Mouse (Mus musculus) kidney, embryonic 15.5 days (tissue): Measurements from ENCODE around the gene Ngly1. TPM values are rescaled to one million over a fixed set of nuclear protein-coding genes. Genes with fewer than 3 reads are reported as not detected.

Experiments used
- ATAC-seq: fragments of 200-750 bp; cut with Nextera tagmentation; replicated peaks from 2 replicates; pipeline ENCODE4 v1.8.0; 2017; ENCODE audit warnings: moderate TSS enrichment; ENCODE audit not compliant: low FRiP score
- H3K27ac ChIP-seq: fragments of 300-500 bp; sonication (generic); 2 replicates; pipeline ENCODE4 v1.5.1; 2015; ENCODE audit warnings: mild to moderate bottlenecking, inconsistent platforms
- H3K27me3 ChIP-seq: fragments of 300-500 bp; sonication (generic); 2 replicates; pipeline ENCODE4 v1.6.1; 2015; ENCODE audit warnings: inconsistent platforms
- H3K36me3 ChIP-seq: fragments of 300-500 bp; sonication (generic); 2 replicates; pipeline ENCODE4 v1.6.1; 2015; ENCODE audit warnings: inconsistent platforms
- H3K4me1 ChIP-seq: fragments of 300-500 bp; sonication (generic); 2 replicates; pipeline ENCODE4 v1.6.1; 2015; ENCODE audit warnings: inconsistent platforms
- H3K4me2 ChIP-seq: fragments of 300-500 bp; sonication (generic); 2 replicates; pipeline ENCODE4 v1.6.1; 2015; ENCODE audit warnings: moderate library complexity, mild to moderate bottlenecking, inconsistent platforms
- H3K4me3 ChIP-seq: fragments of 300-500 bp; sonication (generic); replicated peaks from 2 replicates; pipeline ENCODE4 v1.5.1; 2015; ENCODE audit warnings: mild to moderate bottlenecking, inconsistent platforms
- H3K9ac ChIP-seq: fragments of 300-500 bp; sonication (generic); 2 replicates; pipeline ENCODE4 v1.6.1; 2015; ENCODE audit warnings: mild to moderate bottlenecking, inconsistent platforms
- H3K9me3 ChIP-seq: fragments of 300-500 bp; sonication (generic); replicated peaks from 2 replicates; pipeline ENCODE4 v1.6.1; 2016; ENCODE audit warnings: inconsistent platforms
- WGBS: fragments of 180-500 bp; shearing (Covaris S2); methylation state at CpG from one replicate; pipeline ENCODE4 v1.1.7; 2015; ENCODE audit warnings: mixed read lengths; 5-methylcytosine and 5-hydroxymethylcytosine counted together
- polyA plus RNA-seq: library from polyadenylated mRNA; unstranded; fragments of >200 nt; fragmentation: Nextera tagmentation; extraction: Ambion mirVana; gene quantifications from 2 replicates; pipeline ENCODE4 v1.2.1, GENCODE M21; 2015

Gene Ngly1
- polyA plus RNA-seq, 1 experiment from 2014 or later: 36.1 TPM

DNA sequence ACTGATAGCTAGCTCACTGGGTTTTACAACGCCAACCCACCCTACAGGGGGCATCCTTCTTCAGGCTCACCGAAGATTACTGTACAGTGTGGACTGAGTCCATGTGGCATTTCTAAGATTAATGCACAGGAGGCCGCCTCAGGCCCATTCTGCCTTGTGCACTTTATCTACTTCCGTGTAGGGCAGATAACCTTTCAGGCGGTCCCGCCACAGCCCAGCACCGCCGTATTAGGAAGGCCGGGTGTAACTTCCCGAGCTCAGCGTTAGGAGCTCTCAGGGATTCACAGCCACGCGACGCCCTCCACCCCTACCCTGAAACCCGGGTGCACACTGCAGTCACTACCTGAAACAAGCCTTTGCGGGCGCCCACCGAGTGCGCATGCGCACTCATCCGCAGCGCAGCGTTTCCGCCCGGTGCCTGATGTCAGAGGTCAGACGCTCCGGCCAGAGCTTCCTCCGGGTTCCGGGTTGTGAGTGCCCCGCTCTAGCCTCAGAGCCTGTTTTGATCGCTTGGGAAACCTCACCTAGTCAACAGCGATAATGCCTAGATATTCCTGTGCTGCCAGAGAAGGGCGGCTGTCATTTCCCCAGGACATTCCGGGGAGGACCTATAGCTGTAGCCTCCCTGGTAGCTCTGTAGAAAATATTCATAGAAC lies 6.0 kb upstream of the Ngly1 start:
- H3K4me1 ChIP-seq: 0 out of 2 replicates have a peak, but pooled peaks cover 6% of the 10 kb centered on the region
- no peaks in the 10 kb centered on the region for H3K9me3 ChIP-seq
- 2% methylated on average over 34 of the region's 34 CpGs for WGBS
- peaks cover 7% of the 10 kb centered on the region; the same call in 1 of the 2 replicates for H3K36me3 ChIP-seq
- no peaks in the 10 kb centered on the region for H3K27me3 ChIP-seq
- peak overlapping the region; percentile 69 for H3K4me2 ChIP-seq
- H3K27ac ChIP-seq: peak overlapping the region; percentile 82
- H3K9ac ChIP-seq: peak overlapping the region; percentile 57
- ATAC-seq: peak; percentile 94
- peak overlapping the region; percentile 59 for H3K4me3 ChIP-seq

DNA sequence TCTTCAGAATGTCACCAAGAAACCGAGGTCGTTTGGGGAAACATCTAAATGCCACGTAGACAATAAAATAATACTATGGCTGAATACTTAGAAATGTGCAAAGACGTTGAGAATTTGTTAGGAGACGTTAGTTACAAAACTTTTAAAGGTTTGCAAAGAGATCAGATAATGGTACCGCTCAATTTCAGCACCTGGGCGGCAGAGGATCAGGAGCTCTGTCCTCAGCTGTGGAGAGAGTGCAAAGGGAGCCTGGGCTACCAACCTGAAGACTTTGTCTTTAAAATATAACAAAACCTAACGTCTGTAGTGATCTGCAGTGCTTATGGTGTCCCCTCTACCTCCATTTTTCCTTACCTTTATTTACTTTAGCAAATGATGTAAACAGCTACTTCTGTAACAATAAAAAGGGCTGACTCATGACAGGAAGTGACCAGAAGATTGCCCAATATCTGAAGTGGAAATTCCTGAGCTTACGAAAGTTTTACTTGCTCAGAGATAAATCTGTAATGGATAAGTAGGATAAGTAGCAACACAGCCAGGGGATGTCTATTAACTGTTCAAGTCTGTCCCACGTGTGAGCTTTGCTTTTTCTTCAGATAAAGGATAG lies 5.4 kb upstream of the Ngly1 start:
- Histone ChIP-seq H3K27me3 (no peaks in the 10 kb centered on the region), H3K27ac (peak overlapping the region; percentile 82), H3K4me3 (peak overlapping the region; percentile 59), H3K4me2 (peak overlapping the region; percentile 69), H3K36me3 (peaks cover 7% of the 10 kb centered on the region; the same call in 1 of the 2 replicates), H3K4me1 (peaks cover 9% of the 10 kb centered on the region; the same call in 1 of the 2 replicates), H3K9ac (peak overlapping the region; percentile 57), H3K9me3 (no peaks in the 10 kb centered on the region)
- peak; percentile 52 for ATAC-seq
- 18% methylated on average over 10 of the region's 10 CpGs for WGBS

DNA sequence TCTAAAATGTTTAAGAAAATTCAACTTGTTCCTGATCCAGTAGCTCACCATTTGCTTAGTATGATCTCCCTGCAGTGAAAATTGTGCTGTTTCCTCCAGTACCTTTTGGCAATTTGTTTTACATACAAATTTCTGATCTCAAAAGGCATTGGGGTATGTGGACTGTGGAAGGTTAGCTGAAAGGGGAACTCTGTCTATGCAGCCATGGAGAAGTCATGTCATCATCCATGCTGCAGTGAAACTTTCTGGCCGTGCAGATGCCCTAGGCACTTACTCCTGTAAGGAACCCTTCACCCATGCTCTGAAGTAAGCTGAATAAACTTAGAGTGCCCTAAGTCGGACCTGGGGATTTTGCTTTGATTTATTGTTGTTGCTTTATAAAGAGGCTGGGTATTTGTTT lies 4.7 kb upstream of the Ngly1 start:
- WGBS: 56% methylated on average over 2 of the region's 2 CpGs
- Histone ChIP-seq H3K4me1 (peaks cover 9% of the 10 kb centered on the region; the same call in 1 of the 2 replicates), H3K27ac (no peak overlapping the region), H3K27me3 (no peaks in the 10 kb centered on the region), H3K9me3 (no peaks in the 10 kb centered on the region), H3K4me3 (no peak overlapping the region), H3K4me2 (0 out of 2 replicates have a peak overlapping the region, but pooled peaks have one; percentile 69), H3K9ac (no peak overlapping the region), H3K36me3 (peaks cover 7% of the 10 kb centered on the region; the same call in 1 of the 2 replicates)
- ATAC-seq: no peak

DNA sequence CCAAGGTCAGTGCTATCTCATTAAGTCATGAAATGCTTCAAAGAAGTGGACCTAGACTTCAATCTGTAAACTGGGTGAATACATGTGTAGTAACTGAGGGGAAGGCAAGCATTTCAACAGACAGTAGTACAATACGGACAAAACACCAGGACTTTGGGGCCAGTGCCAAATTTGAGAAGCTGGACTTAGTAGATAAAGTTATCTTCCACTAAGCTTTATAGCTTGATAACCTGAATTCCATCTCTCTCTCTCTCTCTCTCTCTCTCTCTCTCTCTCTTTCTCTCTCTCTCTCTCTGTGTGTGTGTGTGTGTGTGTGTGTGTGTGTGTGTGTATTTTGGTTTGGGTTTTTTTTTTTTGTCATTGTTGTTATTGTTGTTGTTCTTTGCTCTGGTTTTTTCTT lies 4.0 kb upstream of the Ngly1 start:
- no peak overlapping the region for H3K27ac ChIP-seq
- no peak overlapping the region for H3K4me2 ChIP-seq
- no peak overlapping the region for H3K4me3 ChIP-seq
- peaks cover 14% of the 10 kb centered on the region for H3K4me1 ChIP-seq
- H3K36me3 ChIP-seq: peaks cover 7% of the 10 kb centered on the region; the same call in 1 of the 2 replicates
- no peak for ATAC-seq
- 79% methylated on average over 1 of the region's 1 CpGs for WGBS
- no peak overlapping the region for H3K9ac ChIP-seq
- H3K9me3 ChIP-seq: no peaks in the 10 kb centered on the region
- H3K27me3 ChIP-seq: no peaks in the 10 kb centered on the region

DNA sequence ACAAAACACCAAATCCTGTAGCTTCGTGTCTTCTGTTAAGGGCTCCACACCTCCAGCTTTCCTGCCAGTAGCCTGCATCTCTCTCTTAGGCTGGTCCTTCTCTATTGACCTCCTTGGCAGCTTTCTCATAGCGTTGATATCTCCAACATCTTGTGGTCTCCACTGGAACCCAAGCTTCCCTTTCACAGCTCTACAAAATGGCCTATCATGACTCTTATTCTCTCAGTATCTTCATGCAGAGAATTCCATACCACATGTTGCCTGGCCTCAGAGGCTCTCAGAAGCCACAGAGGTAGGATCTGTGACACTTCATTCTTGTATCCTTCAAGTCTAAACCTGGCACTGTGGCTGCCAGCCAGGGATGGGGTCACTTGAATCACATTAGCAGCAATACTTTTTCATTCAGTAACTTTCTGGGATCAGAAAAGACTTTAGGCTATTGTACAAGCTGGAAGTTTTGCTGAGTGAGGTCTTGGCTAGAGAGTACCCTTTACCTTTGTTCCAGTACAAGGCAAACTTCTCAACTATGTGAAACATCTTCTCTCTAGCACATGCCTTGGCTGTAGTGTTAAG lies 2.7 kb upstream of the Ngly1 start:
- no peak overlapping the region for H3K27ac ChIP-seq
- H3K36me3 ChIP-seq: no peaks in the 10 kb centered on the region
- 94% methylated on average over 2 of the region's 2 CpGs for WGBS
- no peak overlapping the region for H3K9ac ChIP-seq
- H3K9me3 ChIP-seq: no peaks in the 10 kb centered on the region
- no peaks in the 10 kb centered on the region for H3K27me3 ChIP-seq
- no peak overlapping the region for H3K4me3 ChIP-seq
- H3K4me2 ChIP-seq: no peak overlapping the region
- ATAC-seq: no peak
- H3K4me1 ChIP-seq: peaks cover 16% of the 10 kb centered on the region

DNA sequence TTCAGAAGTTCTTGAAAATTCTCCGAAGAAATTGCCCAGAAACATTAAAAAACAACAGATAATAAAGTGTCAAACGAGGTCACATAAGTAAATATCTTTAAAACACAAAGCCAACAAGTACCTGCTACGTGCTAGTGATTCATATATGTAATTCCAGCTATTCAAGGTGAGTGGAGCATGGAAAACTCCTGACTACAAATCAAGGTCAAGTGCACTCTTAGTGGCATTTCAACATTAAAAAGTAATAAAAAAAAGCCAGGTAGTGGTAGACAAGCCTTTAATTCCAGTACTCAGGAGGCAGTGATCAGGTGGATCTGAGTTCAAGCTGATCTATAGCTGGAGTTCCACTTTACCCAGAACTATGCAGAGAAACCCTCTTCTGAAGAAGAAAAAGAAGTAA lies 945 bp upstream of the Ngly1 start:
- Histone ChIP-seq H3K4me1 (peaks cover 12% of the 10 kb centered on the region), H3K9ac (no peak overlapping the region), H3K27ac (no peak overlapping the region), H3K36me3 (no peaks in the 10 kb centered on the region), H3K4me3 (peak overlapping the region; percentile 72; the same call in 1 of the 2 replicates), H3K9me3 (no peaks in the 10 kb centered on the region), H3K27me3 (no peaks in the 10 kb centered on the region), H3K4me2 (peak overlapping the region; percentile 78)
- ATAC-seq: no peak
- 72% methylated on average over 3 of the region's 3 CpGs for WGBS

DNA sequence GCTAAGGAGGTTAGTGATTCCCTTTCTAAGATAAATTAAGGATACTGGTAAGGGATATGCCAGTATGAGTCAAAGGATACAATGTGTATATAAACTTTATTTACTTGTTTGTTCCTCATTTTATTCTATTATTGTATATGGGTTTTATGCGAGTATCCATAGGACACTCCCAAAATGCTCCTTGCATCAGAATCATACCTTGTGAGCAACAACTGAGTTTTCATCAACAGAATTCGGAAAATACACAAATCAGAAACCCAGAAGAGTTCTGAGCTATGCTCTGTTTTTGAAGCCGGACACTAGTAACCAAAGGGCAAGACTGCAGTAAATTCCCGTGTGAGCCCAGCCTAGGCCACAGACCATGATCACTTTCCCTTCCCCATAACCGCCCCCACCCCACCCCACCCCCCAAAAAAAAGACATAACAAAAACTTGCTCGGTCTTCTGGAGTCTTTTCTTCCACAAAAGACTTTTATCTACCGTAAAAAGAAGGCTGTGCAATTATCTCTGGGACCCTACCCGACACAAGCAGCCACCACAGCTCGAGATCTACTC lies 400 bp upstream of the Ngly1 start:
- WGBS: 15% methylated on average over 9 of the region's 9 CpGs
- peak overlapping the region; percentile 78 for H3K4me2 ChIP-seq
- no peaks in the 10 kb centered on the region for H3K27me3 ChIP-seq
- no peak overlapping the region for H3K27ac ChIP-seq
- peaks cover 11% of the 10 kb centered on the region for H3K4me1 ChIP-seq
- peak; percentile 49 for ATAC-seq
- no peaks in the 10 kb centered on the region for H3K9me3 ChIP-seq
- H3K9ac ChIP-seq: peak overlapping the region; percentile 73
- peak overlapping the region; percentile 72 for H3K4me3 ChIP-seq
- no peaks in the 10 kb centered on the region for H3K36me3 ChIP-seq

DNA sequence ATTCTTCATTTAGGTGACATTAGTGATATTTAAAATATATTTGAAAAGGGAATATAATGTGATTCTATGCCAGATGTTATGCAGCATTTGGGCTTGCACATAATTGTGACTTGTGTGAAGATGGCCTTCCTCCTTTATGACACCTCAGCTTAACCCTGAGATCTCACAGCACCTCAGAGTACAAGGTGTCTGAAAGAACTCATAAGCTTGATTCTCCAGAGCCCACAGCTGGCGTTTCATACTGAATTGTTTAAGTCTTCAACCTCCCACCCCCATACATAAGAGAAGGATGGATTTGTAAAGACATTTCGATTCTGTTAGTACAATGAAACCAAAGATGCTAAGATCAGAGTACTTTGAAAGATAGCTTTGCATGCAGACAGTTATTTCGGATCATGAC lies 1.0 kb downstream of the Ngly1 start:
- WGBS: 71% methylated on average over 3 of the region's 3 CpGs
- H3K4me3 ChIP-seq: peak overlapping the region; percentile 72
- H3K9ac ChIP-seq: peak overlapping the region; percentile 73; the same call in 1 of the 2 replicates
- H3K9me3 ChIP-seq: no peaks in the 10 kb centered on the region
- H3K4me1 ChIP-seq: peaks cover 10% of the 10 kb centered on the region
- peak overlapping the region; percentile 78 for H3K4me2 ChIP-seq
- peak overlapping the region; percentile 85; the same call in 1 of the 2 replicates for H3K27ac ChIP-seq
- H3K36me3 ChIP-seq: peaks cover 10% of the 10 kb centered on the region; the same call in 1 of the 2 replicates
- ATAC-seq: no peak
- H3K27me3 ChIP-seq: no peaks in the 10 kb centered on the region

DNA sequence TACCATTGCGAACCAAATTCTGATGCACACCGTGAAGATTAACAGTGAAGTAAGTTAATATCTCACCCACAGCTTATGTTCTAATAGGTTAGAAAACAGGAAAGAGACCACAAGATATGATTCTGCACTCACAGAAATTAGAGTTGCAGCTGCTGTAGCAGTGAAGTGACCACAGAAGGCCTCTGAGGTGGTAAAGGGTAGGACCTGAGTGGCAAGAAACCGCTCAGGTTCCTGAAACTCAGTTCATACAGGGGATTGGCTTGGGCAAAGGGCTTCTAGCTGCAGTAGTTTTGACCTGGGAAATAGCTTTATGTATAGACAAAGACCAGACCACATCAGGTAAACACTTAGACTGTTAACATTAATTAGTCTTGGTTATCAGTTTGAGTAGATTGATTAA lies 6.7 kb downstream of the Ngly1 start:
- no peak overlapping the region for H3K4me2 ChIP-seq
- no peak for ATAC-seq
- H3K4me3 ChIP-seq: no peak overlapping the region
- no peaks in the 10 kb centered on the region for H3K4me1 ChIP-seq
- no peaks in the 10 kb centered on the region for H3K27me3 ChIP-seq
- 85% methylated on average over 3 of the region's 3 CpGs for WGBS
- H3K27ac ChIP-seq: no peak overlapping the region
- no peaks in the 10 kb centered on the region for H3K9me3 ChIP-seq
- H3K9ac ChIP-seq: no peak overlapping the region
- peaks cover 30% of the 10 kb centered on the region for H3K36me3 ChIP-seq

DNA sequence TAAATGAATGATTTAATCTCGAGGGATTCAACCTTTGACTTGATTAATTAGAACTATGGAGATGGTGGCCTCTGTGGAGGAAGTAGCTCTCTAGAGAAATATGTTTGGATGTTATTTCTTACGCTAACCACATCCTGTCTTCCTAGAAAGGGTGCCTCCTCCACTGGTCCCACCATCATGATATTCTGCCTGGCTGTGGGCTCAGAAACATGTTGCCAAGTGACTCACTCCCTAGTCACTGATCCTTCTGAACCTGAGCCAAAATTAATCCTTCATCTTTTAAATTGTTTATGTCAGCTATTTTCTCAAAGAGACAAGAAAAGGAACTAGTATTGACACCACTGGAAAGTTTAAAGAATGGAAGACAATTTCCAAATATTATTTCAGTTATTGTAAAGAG lies 7.1 kb downstream of the Ngly1 start:
- Histone ChIP-seq H3K27ac (no peak overlapping the region), H3K9me3 (no peaks in the 10 kb centered on the region), H3K9ac (no peak overlapping the region), H3K27me3 (no peaks in the 10 kb centered on the region), H3K4me3 (no peak overlapping the region), H3K36me3 (peaks cover 30% of the 10 kb centered on the region), H3K4me1 (no peaks in the 10 kb centered on the region), H3K4me2 (no peak overlapping the region)
- no peak for ATAC-seq
- WGBS: 55% methylated on average over 2 of the region's 2 CpGs

DNA sequence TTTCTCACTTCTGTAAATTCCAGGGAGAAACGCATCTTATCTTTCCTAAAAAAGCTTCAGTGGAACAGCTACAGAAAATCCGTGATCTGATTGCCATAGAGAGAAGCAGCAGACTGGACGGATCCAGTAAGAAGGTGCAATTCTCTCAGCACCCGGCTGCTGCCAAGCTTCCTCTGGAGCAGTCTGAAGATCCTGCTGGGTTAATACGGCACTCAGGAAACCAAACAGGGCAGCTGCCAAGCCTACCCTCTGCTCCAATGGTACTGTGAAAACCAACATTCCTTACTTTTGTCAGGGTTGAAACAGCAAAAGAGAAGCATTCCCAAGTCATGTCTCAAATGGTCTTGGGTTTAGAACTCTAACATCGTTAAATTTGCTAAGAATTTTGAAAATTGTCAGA lies 11.5 kb downstream of the Ngly1 start:
- H3K27me3 ChIP-seq: no peaks in the 10 kb centered on the region
- H3K4me3 ChIP-seq: no peak overlapping the region
- no peaks in the 10 kb centered on the region for H3K9me3 ChIP-seq
- no peak overlapping the region for H3K9ac ChIP-seq
- no peak for ATAC-seq
- no peak overlapping the region for H3K4me2 ChIP-seq
- H3K4me1 ChIP-seq: no peaks in the 10 kb centered on the region
- no peak overlapping the region for H3K27ac ChIP-seq
- H3K36me3 ChIP-seq: peaks cover 22% of the 10 kb centered on the region
- WGBS: 84% methylated on average over 6 of the region's 6 CpGs

DNA sequence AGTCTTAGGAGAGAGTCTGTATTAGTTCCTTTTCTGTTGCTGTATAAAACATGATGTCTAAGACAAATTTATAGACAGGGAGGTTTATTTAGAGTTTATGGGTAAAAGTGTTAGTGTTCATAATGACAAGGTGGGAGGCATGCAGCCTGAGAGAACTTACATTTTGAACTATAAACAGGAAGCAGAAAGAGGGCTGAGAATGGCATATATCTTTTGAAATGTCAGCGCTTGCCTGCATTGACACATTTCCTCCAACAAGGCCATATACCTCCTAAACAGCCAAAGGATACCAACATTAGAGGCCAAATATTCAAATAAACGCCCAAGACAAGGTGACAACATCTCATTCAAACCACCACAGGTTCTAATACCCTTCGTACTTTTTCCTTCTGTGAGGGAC lies 12.8 kb downstream of the Ngly1 start:
- Histone ChIP-seq H3K9me3 (no peaks in the 10 kb centered on the region), H3K36me3 (peaks cover 13% of the 10 kb centered on the region; the same call in 1 of the 2 replicates), H3K27me3 (no peaks in the 10 kb centered on the region), H3K9ac (no peak overlapping the region), H3K27ac (no peak overlapping the region), H3K4me3 (no peak overlapping the region), H3K4me1 (no peaks in the 10 kb centered on the region), H3K4me2 (no peak overlapping the region)
- ATAC-seq: no peak
- WGBS: 71% methylated on average over 3 of the region's 3 CpGs
